Mouse (Mus musculus) fat pad, adult 2 months (tissue): Measurements from ENCODE around the gene Zfp706.

Source experiments
- DNase-seq: peaks from one replicate; pipeline ENCODE4 v3.0.0-alpha.2; 2011; ENCODE audit warnings: low read depth, low spot score; ENCODE audit errors: extremely low read depth

The Zfp706 gene

GRCm38 (mm10) chr15:36979488-36980201 lies 27.9 kb downstream of the Zfp706 start:
- DNase-seq = no peak

GRCm38 (mm10) chr15:36979159-36979487 lies 28.4 kb downstream of the Zfp706 start:
- DNase-seq = no peak

GRCm38 (mm10) chr15:36977823-36978222 lies 29.8 kb downstream of the Zfp706 start:
- no peak for DNase-seq

- DNase-seq = no peak
Observed at GRCm38 (mm10) chr15:36975690-36976089, 31.9 kb downstream of the Zfp706 start.

GRCm38 (mm10) chr15:36975256-36975620 lies 32.3 kb downstream of the Zfp706 start:
- no peak for DNase-seq

GRCm38 (mm10) chr15:36974614-36975255 lies 32.8 kb downstream of the Zfp706 start:
- no peak for DNase-seq

GRCm38 (mm10) chr15:36973714-36974113 lies 33.9 kb downstream of the Zfp706 start:
- no peak for DNase-seq

GRCm38 (mm10) chr15:36973290-36973689 lies 34.3 kb downstream of the Zfp706 start:
- no peak for DNase-seq

- no peak for DNase-seq
Observed at GRCm38 (mm10) chr15:36969794-36970193, 37.8 kb downstream of the Zfp706 start.

- DNase-seq = no peak
Observed at GRCm38 (mm10) chr15:36968295-36968694, 39.3 kb downstream of the Zfp706 start.

- no peak for DNase-seq
Observed at GRCm38 (mm10) chr15:36967381-36968211, 40.0 kb downstream of the Zfp706 start.

GRCm38 (mm10) chr15:36966940-36967339 lies 40.6 kb downstream of the Zfp706 start:
- no peak for DNase-seq

- no peak for DNase-seq
Observed at GRCm38 (mm10) chr15:36966466-36966865, 41.1 kb downstream of the Zfp706 start.

GRCm38 (mm10) chr15:36965743-36966142 lies 41.8 kb downstream of the Zfp706 start:
- no peak for DNase-seq

GRCm38 (mm10) chr15:36962931-36963330 lies 44.6 kb downstream of the Zfp706 start:
- DNase-seq = no peak

GRCm38 (mm10) chr15:36960876-36961237 lies 46.7 kb downstream of the Zfp706 start:
- no peak for DNase-seq

GRCm38 (mm10) chr15:36960010-36960875 lies 47.3 kb downstream of the Zfp706 start:
- peak; percentile 85 for DNase-seq

- DNase-seq = peak; percentile 31
Observed at GRCm38 (mm10) chr15:36956221-36956620, 51.4 kb downstream of the Zfp706 start.

- DNase-seq = no peak
Observed at GRCm38 (mm10) chr15:36950258-36950657, 57.3 kb downstream of the Zfp706 start.

GRCm38 (mm10) chr15:36948866-36949546 lies 58.6 kb downstream of the Zfp706 start:
- no peak for DNase-seq
